Mouse (Mus musculus): ENCODE data around the gene Map2k4. TPM values are rescaled to one million over a fixed set of nuclear protein-coding genes. Genes with fewer than 3 reads are reported as not detected.
A peak's percentile ranks its signal among the peaks of the same experiment; 100 is the strongest.

Map2k4 gene
- polyA plus RNA-seq, 1 experiment from 2014 or later, result 30.1 TPM

DNA sequence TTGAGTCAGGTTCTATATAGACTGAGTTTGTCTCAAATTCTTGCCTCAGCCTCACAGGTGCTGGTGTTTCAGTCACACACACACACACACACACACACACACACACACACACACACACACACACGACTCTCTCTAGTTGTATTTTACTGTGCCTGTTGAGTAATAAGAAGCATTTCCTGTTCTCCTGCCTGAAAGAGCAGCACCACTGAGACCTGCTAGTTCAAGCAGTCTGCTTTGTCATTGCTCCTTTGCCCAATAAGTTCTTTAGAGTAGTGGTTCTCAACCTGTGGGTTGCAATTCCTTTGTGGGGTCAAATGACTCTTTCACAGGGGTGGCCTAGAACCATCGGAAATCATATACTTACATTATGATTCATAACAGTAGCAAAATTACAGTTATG is 47.7 kb downstream of the Map2k4 start:
- H3K36me3 ChIP-seq (ENCODE audit: control insufficient read depth, insufficient read depth), result no peaks in the 10 kb centered on the region
- no peak overlapping the region for H3K4me2 ChIP-seq (ENCODE audit: low read depth, low read length)
- H3K9me3 ChIP-seq (replicated peaks; ENCODE audit: control insufficient read depth, low read length), result no peaks in the 10 kb centered on the region
- no peak overlapping the region for H3K4me3 ChIP-seq (ENCODE audit: low read depth, low read length)
- ATAC-seq (ENCODE audit: low read depth), result 0 out of 2 replicates have a peak, but pooled peaks have one; percentile 37
- no peak overlapping the region for H3K9ac ChIP-seq (ENCODE audit: low read depth, low read length)
- no peaks in the 10 kb centered on the region for H3K27me3 ChIP-seq (ENCODE audit: control insufficient read depth, insufficient read depth, low read depth, low read length)
- peak overlapping the region; percentile 34; the same call in 1 of the 2 replicates for H3K27ac ChIP-seq (ENCODE audit: low read length)
- H3K4me1 ChIP-seq (ENCODE audit: control insufficient read depth, low read depth, low read length), result peaks cover 9% of the 10 kb centered on the region
- 40% methylated on average over 2 of the region's 2 CpGs for WGBS (ENCODE audit: insufficient replicate concordance)

- Histone ChIP-seq H3K9ac (ENCODE audit: low read depth, low read length) (no peak overlapping the region), H3K4me2 (ENCODE audit: low read depth, low read length) (peak overlapping the region; percentile 26)
Observed at GRCm38 (mm10) chr11:65739880-65740279, 48.2 kb downstream of the Map2k4 start.

DNA sequence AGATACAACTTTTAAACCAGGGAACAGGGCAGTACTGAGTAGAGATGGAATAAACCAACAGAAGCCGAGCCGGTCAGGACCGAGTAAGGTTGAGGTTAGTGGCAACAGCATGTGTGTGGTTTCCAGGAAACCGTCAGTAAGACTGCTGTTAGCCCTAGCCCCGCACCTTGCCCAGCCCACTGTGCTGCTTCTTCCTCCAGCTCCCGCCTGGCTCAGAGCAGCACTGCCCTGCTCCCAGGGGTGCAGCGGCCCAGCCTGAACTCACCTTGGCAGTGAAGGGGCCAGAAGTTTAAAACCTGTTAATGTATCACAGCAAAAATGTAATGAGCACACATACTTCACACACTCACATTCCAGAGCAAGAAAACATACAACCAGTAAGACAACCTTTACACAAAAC is 53.4 kb downstream of the Map2k4 start:
- H3K27me3 ChIP-seq (ENCODE audit: control insufficient read depth, insufficient read depth, low read depth, low read length), result no peaks in the 10 kb centered on the region
- H3K9me3 ChIP-seq (replicated peaks; ENCODE audit: control insufficient read depth, low read length), result no peaks in the 10 kb centered on the region
- no peak overlapping the region for H3K27ac ChIP-seq (ENCODE audit: low read length)
- ATAC-seq (ENCODE audit: low read depth), result no peak
- H3K4me1 ChIP-seq (ENCODE audit: control insufficient read depth, low read depth, low read length), result peaks cover 3% of the 10 kb centered on the region
- no peak overlapping the region for H3K4me3 ChIP-seq (ENCODE audit: low read depth, low read length)
- no peaks in the 10 kb centered on the region; the same call in 1 of the 2 replicates for H3K36me3 ChIP-seq (ENCODE audit: control insufficient read depth, insufficient read depth)
- no peak overlapping the region for H3K4me2 ChIP-seq (ENCODE audit: low read depth, low read length)
- no peak overlapping the region for H3K9ac ChIP-seq (ENCODE audit: low read depth, low read length)
- 43% methylated on average over 7 of the region's 7 CpGs for WGBS (ENCODE audit: insufficient replicate concordance)

More at GRCm38 (mm10) chr11:65739880-65740279, 48.2 kb downstream of the Map2k4 start:
- ATAC-seq (ENCODE audit: low read depth), result peak; percentile 91
- H3K27me3 ChIP-seq (ENCODE audit: control insufficient read depth, insufficient read depth, low read depth, low read length), result no peaks in the 10 kb centered on the region
- H3K9me3 ChIP-seq (replicated peaks; ENCODE audit: control insufficient read depth, low read length), result no peaks in the 10 kb centered on the region
- no peaks in the 10 kb centered on the region for H3K36me3 ChIP-seq (ENCODE audit: control insufficient read depth, insufficient read depth)
- H3K4me3 ChIP-seq (ENCODE audit: low read depth, low read length), result no peak overlapping the region
- peak overlapping the region; percentile 34; the same call in 1 of the 2 replicates for H3K27ac ChIP-seq (ENCODE audit: low read length)
- H3K4me1 ChIP-seq (ENCODE audit: control insufficient read depth, low read depth, low read length), result peaks cover 9% of the 10 kb centered on the region

GRCm38 (mm10) chr11:65729623-65730217 is 58.4 kb downstream of the Map2k4 start:
- Histone ChIP-seq H3K27me3 (ENCODE audit: control insufficient read depth, insufficient read depth, low read depth, low read length) (no peaks in the 10 kb centered on the region), H3K9ac (ENCODE audit: low read depth, low read length) (no peak overlapping the region), H3K27ac (ENCODE audit: low read length) (no peak overlapping the region), H3K4me1 (ENCODE audit: control insufficient read depth, low read depth, low read length) (0 out of 2 replicates have a peak, but pooled peaks cover 2% of the 10 kb centered on the region), H3K4me3 (ENCODE audit: low read depth, low read length) (no peak overlapping the region), H3K4me2 (ENCODE audit: low read depth, low read length) (no peak overlapping the region), H3K36me3 (ENCODE audit: control insufficient read depth, insufficient read depth) (peaks cover 9% of the 10 kb centered on the region; the same call in 1 of the 2 replicates), H3K9me3 (replicated peaks; ENCODE audit: control insufficient read depth, low read length) (no peaks in the 10 kb centered on the region)
- no peak for ATAC-seq (ENCODE audit: low read depth)
- WGBS (ENCODE audit: insufficient replicate concordance), result 80% methylated on average over 6 of the region's 6 CpGs

DNA sequence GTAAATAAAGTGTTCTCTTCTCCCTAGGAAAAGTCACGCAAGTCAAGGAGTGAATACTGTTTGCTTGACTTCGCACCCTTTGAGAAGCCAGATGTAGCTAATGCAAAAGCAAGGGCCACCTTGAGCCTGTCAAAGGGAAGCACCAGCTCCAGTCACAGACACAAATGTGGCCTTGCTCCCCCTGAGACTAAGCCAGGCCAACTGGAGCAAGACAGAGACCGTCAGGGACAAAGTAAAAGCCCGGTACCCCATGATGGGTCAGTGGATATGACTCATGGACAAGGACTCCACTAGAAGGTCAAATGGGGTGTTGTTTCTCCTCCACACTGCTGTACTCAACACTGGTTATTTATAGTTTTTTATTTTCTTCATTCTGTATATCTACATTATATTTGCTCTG is 59.2 kb downstream of the Map2k4 start:
- Histone ChIP-seq H3K9ac (ENCODE audit: low read depth, low read length) (no peak overlapping the region), H3K36me3 (ENCODE audit: control insufficient read depth, insufficient read depth) (peaks cover 10% of the 10 kb centered on the region; the same call in 1 of the 2 replicates)

DNA sequence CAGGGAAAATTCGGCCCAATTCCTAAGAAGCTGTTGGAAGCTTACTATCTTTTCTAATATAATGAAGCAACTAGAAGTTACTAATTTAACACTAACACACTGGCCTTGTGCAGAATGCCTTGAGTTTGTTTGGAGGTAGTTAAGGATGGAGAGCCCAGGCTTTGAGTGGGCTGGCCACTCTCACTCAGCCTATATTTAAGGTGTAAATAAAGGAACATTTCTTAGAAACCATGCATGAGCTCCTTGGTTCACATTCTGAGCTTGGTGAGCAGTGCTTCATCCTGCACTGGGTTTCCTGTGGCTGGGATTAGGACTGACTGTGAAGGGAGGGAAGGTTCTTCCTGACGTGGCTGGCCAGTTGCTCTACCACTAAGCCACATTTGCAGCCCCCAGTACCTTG is 64.4 kb downstream of the Map2k4 start:
- Histone ChIP-seq H3K4me3 (ENCODE audit: low read depth, low read length) (no peak overlapping the region), H3K27ac (ENCODE audit: low read length) (no peak overlapping the region), H3K4me1 (ENCODE audit: control insufficient read depth, low read depth, low read length) (no peaks in the 10 kb centered on the region), H3K9me3 (replicated peaks; ENCODE audit: control insufficient read depth, low read length) (no peaks in the 10 kb centered on the region), H3K27me3 (ENCODE audit: control insufficient read depth, insufficient read depth, low read depth, low read length) (no peaks in the 10 kb centered on the region), H3K4me2 (ENCODE audit: low read depth, low read length) (no peak overlapping the region), H3K36me3 (ENCODE audit: control insufficient read depth, insufficient read depth) (peaks cover 13% of the 10 kb centered on the region; the same call in 1 of the 2 replicates), H3K9ac (ENCODE audit: low read depth, low read length) (no peak overlapping the region)
- no peak for ATAC-seq (ENCODE audit: low read depth)
- WGBS (ENCODE audit: insufficient replicate concordance), result 66% methylated on average over 2 of the region's 2 CpGs

More for the DNA sequence above, 59.2 kb downstream of the Map2k4 start:
- WGBS (ENCODE audit: insufficient replicate concordance), result 84% methylated on average over 4 of the region's 4 CpGs
- Histone ChIP-seq H3K4me3 (ENCODE audit: low read depth, low read length) (no peak overlapping the region), H3K4me1 (ENCODE audit: control insufficient read depth, low read depth, low read length) (no peaks in the 10 kb centered on the region), H3K27me3 (ENCODE audit: control insufficient read depth, insufficient read depth, low read depth, low read length) (no peaks in the 10 kb centered on the region), H3K9me3 (replicated peaks; ENCODE audit: control insufficient read depth, low read length) (no peaks in the 10 kb centered on the region), H3K27ac (ENCODE audit: low read length) (no peak overlapping the region), H3K4me2 (ENCODE audit: low read depth, low read length) (no peak overlapping the region)
- ATAC-seq (ENCODE audit: low read depth), result no peak

- no peaks in the 10 kb centered on the region for H3K9me3 ChIP-seq (replicated peaks; ENCODE audit: control insufficient read depth, low read length)
- H3K9ac ChIP-seq (ENCODE audit: low read depth, low read length), result no peak overlapping the region
- H3K4me1 ChIP-seq (ENCODE audit: control insufficient read depth, low read depth, low read length), result no peaks in the 10 kb centered on the region
- 80% methylated on average over 3 of the region's 3 CpGs for WGBS (ENCODE audit: insufficient replicate concordance)
- peaks cover 13% of the 10 kb centered on the region; the same call in 1 of the 2 replicates for H3K36me3 ChIP-seq (ENCODE audit: control insufficient read depth, insufficient read depth)
- H3K27me3 ChIP-seq (ENCODE audit: control insufficient read depth, insufficient read depth, low read depth, low read length), result no peaks in the 10 kb centered on the region
- H3K4me2 ChIP-seq (ENCODE audit: low read depth, low read length), result no peak overlapping the region
- ATAC-seq (ENCODE audit: low read depth), result no peak
- no peak overlapping the region for H3K27ac ChIP-seq (ENCODE audit: low read length)
- H3K4me3 ChIP-seq (ENCODE audit: low read depth, low read length), result no peak overlapping the region
Observed at GRCm38 (mm10) chr11:65721615-65722014, 66.5 kb downstream of the Map2k4 start.

GRCm38 (mm10) chr11:65719960-65720359 is 68.1 kb downstream of the Map2k4 start:
- no peak for ATAC-seq (ENCODE audit: low read depth)
- 20% methylated on average over 1 of the region's 1 CpGs for WGBS (ENCODE audit: insufficient replicate concordance)
- H3K4me3 ChIP-seq (ENCODE audit: low read depth, low read length), result no peak overlapping the region
- H3K4me2 ChIP-seq (ENCODE audit: low read depth, low read length), result no peak overlapping the region
- no peak overlapping the region for H3K9ac ChIP-seq (ENCODE audit: low read depth, low read length)
- no peaks in the 10 kb centered on the region for H3K27me3 ChIP-seq (ENCODE audit: control insufficient read depth, insufficient read depth, low read depth, low read length)
- no peak overlapping the region for H3K27ac ChIP-seq (ENCODE audit: low read length)
- H3K9me3 ChIP-seq (replicated peaks; ENCODE audit: control insufficient read depth, low read length), result no peaks in the 10 kb centered on the region
- H3K36me3 ChIP-seq (ENCODE audit: control insufficient read depth, insufficient read depth), result peaks cover 10% of the 10 kb centered on the region; the same call in 1 of the 2 replicates
- peaks cover 3% of the 10 kb centered on the region; the same call in 1 of the 2 replicates for H3K4me1 ChIP-seq (ENCODE audit: control insufficient read depth, low read depth, low read length)

DNA sequence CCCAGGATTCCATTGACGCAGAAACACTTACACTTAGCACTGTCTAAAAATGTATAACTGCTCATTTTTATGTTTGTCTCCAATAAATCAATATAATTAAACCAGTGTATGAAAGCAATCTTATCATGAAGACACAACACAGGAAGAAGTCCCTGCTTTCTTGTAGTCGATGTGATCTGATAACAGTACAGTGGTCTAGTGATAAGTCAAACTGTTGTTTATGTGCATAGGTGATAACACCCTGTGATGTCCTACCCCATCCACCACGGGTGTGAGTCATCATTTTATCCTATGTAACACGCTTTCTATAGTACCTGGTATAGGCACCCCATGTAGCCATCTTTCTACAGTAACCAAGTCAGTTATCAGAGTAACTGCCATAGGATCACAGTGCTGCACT is 74.3 kb downstream of the Map2k4 start:
- peaks cover 3% of the 10 kb centered on the region for H3K4me1 ChIP-seq (ENCODE audit: control insufficient read depth, low read depth, low read length)
- no peaks in the 10 kb centered on the region for H3K27me3 ChIP-seq (ENCODE audit: control insufficient read depth, insufficient read depth, low read depth, low read length)
- H3K4me3 ChIP-seq (ENCODE audit: low read depth, low read length), result no peak overlapping the region
- no peak overlapping the region for H3K9ac ChIP-seq (ENCODE audit: low read depth, low read length)
- no peaks in the 10 kb centered on the region for H3K9me3 ChIP-seq (replicated peaks; ENCODE audit: control insufficient read depth, low read length)
- ATAC-seq (ENCODE audit: low read depth), result peak; percentile 87
- 27% methylated on average over 4 of the region's 4 CpGs for WGBS (ENCODE audit: insufficient replicate concordance)
- no peak overlapping the region for H3K4me2 ChIP-seq (ENCODE audit: low read depth, low read length)
- H3K36me3 ChIP-seq (ENCODE audit: control insufficient read depth, insufficient read depth), result peaks cover 8% of the 10 kb centered on the region
- no peak overlapping the region for H3K27ac ChIP-seq (ENCODE audit: low read length)

All from liver, embryonic 16.5 days (tissue).